Mouse (Mus musculus) Muller cell, postnatal 12 days (primary cell): Measurements from ENCODE around the gene Hdc.

Experiments used
- DNase-seq: peaks from one replicate; pipeline ENCODE4 v3.0.0-alpha.2; 2015; ENCODE audit errors: inconsistent ontology term

Hdc gene

DNA sequence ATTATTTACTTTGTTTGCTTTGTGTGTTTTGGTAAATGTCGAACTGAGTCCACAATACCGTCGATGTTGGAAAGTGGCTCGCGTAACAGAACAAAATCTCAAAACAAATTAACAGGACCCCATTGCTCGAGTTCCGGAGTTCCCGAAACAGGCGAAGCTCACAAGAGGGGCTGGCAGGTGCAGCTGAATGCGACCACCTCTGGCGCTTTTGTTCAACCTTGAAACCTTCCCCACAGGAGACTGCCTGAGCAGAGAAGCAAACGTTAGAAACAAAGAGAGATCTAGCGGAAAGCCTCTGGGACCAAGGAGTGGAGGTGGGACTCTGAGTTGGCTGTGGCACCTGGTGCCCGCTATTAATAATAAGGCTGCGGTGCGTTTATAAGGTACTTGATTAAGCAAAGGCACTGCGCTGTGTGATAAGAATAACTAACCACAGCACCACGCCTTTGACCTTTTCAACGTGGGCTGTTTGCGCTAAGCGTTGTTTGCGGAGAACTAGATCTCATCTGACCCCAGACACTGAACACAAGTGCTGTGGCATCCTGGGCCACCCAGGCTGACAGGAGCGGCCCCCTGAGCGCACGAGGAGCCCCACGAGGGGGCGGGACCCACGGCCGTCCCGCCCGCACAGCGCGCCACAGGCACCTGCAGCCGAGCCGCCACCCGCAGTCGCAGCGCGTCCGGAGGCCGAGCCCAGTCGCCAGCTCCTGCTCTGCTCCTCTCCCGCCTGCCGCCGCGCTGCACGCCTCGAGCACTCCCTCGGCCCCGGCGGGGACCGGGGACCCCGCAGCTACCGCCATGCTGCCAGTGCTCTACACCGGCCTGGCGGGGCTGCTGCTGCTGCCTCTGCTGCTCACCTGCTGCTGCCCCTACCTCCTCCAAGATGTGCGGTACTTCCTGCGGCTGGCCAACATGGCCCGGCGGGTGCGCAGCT is 66.5 kb downstream of the Hdc start, which contains the start of gene Slc27a2:
Gene Slc27a2 (plus strand): TSS at position 51 of the 934 bp plus-strand sequence.
- peak; percentile 43 for DNase-seq

GRCm38 (mm10) chr2:126551896-126552295 is 67.2 kb downstream of the Hdc start:
- no peak for DNase-seq

GRCm38 (mm10) chr2:126551244-126551890 is 67.7 kb downstream of the Hdc start:
- DNase-seq, result no peak

DNA sequence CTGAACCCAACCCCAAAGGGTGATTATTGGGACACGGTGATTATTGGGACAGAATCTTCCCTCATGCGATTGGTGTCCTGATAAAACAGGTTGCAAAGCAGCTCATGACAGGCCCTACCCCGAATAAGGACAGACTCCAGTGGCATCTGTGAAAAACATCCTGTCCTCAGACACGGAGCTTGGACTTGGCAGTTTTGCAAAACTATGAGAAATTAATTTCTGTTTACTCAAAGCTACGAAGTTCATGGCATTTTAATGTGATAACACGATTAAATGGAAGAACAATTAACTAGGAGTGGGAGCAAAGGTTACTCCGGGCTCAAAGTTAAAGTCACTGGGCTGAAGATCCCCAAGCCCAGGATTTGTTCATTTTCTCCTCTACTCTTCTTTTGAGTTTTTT is 69.4 kb downstream of the Hdc start:
- DNase-seq, result no peak

DNA sequence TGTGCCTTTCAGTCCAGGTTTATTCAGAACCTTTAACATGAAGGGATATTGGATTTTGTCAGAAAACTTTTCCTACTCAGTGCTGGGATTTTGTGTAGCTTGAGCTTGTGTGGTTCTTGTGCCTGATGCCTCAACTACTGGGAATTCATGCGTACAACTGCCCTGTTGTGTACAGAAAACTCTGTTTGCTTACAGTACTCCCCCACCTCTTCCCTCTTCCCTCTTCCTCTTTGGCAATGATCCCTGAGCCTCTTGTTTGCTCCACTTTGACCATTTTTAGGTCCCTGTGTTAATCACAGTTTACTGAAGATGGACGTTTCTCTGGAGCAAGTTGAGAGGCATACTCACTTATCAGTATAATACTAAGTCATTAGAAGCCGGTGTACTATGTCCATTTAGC is 72.7 kb downstream of the Hdc start:
- DNase-seq, result no peak

DNA sequence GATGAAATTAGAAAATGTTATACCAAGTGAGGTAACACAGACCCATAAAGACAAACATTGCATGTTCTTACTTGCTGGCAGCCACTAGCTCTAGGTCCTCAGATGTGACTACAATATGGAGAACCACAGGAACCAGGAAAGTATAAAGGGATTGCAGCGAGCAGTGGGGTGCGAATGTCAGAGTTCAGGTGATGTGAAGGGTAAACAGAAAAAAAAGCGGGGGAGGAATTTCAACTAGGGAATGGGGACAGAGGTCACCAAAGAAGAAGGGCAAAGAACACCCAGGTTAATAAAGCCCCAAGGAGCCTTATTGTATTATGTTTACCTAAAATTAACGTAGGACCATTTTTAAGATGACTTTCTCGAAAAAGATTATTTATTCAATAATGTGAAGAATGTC is 73.8 kb downstream of the Hdc start:
- DNase-seq, result no peak
